Mouse (Mus musculus) heart, embryonic 10.5 days (tissue): ENCODE measurements around the gene Psat1. TPM values are rescaled to one million over a fixed set of nuclear protein-coding genes. Genes with fewer than 3 reads are reported as not detected.

Experiments
- DNase-seq: peaks from one replicate; pipeline ENCODE4 v3.0.0-alpha.2; 2017; ENCODE audit warnings: low spot score
- H3K27ac ChIP-seq: fragments of 300-500 bp; sonication (generic); 2 replicates; pipeline ENCODE4 v1.5.1; 2016; ENCODE audit warnings: mild to moderate bottlenecking
- H3K27me3 ChIP-seq: fragments of 300-500 bp; sonication (generic); 2 replicates; pipeline ENCODE4 v1.6.1; 2016; ENCODE audit warnings: mild to moderate bottlenecking; ENCODE audit not compliant: poor library complexity, insufficient read depth, severe bottlenecking
- H3K36me3 ChIP-seq: fragments of 300-500 bp; sonication (generic); 2 replicates; pipeline ENCODE4 v1.6.1; 2016; ENCODE audit warnings: mild to moderate bottlenecking, moderate library complexity
- H3K4me1 ChIP-seq: fragments of 300-500 bp; sonication (generic); 2 replicates; pipeline ENCODE4 v1.6.1; 2016; ENCODE audit warnings: mild to moderate bottlenecking
- H3K4me3 ChIP-seq: fragments of 300-500 bp; sonication (generic); 2 replicates; pipeline ENCODE4 v1.5.1; 2016; ENCODE audit warnings: mild to moderate bottlenecking, moderate library complexity
- H3K9me3 ChIP-seq: fragments of 300-500 bp; sonication (generic); 2 replicates; pipeline ENCODE4 v1.6.1; 2016; ENCODE audit warnings: mild to moderate bottlenecking, moderate library complexity
- WGBS: fragments of 180-500 bp; shearing (Covaris S2); methylation state at CpG from one replicate; pipeline ENCODE4 v1.1.7; 2016; 5-methylcytosine and 5-hydroxymethylcytosine counted together
- polyA plus RNA-seq: library from polyadenylated mRNA; unstranded; fragments of >200 nt; fragmentation: Nextera tagmentation; extraction: Ambion mirVana; gene quantifications from 2 replicates; pipeline ENCODE4 v1.2.1, GENCODE M21; 2016

Psat1 gene
- polyA plus RNA-seq, 1 experiment from 2014 or later = 88.5 TPM

DNA sequence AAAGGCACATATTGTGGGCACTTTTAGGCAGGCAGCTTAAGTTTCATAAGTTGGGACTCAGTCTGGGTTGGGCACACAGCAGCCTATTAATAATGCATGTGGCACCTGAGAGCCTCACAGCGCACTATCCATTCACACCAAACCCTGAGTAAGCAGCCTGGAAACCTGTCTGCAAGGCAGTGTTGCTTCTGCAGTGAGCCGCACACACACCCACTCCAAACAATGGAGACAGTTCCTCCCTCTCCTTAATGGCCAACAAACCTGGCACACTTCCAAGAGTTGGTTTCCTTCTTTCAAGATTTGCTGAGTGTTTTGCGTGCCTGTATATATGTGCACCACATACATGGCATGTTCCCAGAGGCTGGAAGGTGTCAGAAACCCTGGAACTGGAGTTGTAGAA lies 3.1 kb upstream of the Psat1 start:
- peaks cover 8% of the 10 kb centered on the region for H3K36me3 ChIP-seq
- H3K27ac ChIP-seq = no peak overlapping the region
- DNase-seq = no peak
- WGBS = 77% methylated on average over 3 of the region's 3 CpGs
- no peak overlapping the region for H3K4me3 ChIP-seq
- no peaks in the 10 kb centered on the region for H3K9me3 ChIP-seq
- H3K27me3 ChIP-seq = no peaks in the 10 kb centered on the region
- no peaks in the 10 kb centered on the region for H3K4me1 ChIP-seq

DNA sequence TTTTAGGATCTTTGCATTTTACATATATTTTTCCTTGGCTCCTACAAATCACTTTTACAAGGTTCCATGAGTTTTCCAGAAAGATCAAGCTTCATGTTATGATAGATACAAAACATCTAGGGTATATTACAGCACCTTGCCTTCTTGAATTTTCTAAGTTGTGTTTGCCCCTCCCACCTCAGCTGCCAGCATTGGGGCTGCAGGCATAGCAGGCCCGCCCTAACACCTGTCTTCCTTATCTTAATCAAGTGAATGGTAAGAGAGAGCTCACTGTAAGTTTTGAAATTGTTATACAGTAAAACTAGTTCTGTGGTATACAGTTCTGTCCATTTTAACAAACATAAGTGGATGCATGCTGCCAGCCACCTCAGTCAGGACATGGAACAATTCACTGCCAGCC lies 1.7 kb upstream of the Psat1 start:
- H3K36me3 ChIP-seq = no peaks in the 10 kb centered on the region
- no peaks in the 10 kb centered on the region for H3K9me3 ChIP-seq
- H3K27me3 ChIP-seq = no peaks in the 10 kb centered on the region
- no peak overlapping the region for H3K4me3 ChIP-seq
- 79% methylated on average over 1 of the region's 1 CpGs for WGBS
- H3K4me1 ChIP-seq = no peaks in the 10 kb centered on the region
- DNase-seq = no peak
- no peak overlapping the region for H3K27ac ChIP-seq

- Histone ChIP-seq H3K27me3 (no peaks in the 10 kb centered on the region), H3K4me1 (no peaks in the 10 kb centered on the region), H3K4me3 (no peak overlapping the region), H3K9me3 (no peaks in the 10 kb centered on the region), H3K27ac (no peak overlapping the region), H3K36me3 (no peaks in the 10 kb centered on the region)
- DNase-seq = no peak
- WGBS = 79% methylated on average over 7 of the region's 7 CpGs
Observed at GRCm38 (mm10) chr19:15948426-15948825, 1.3 kb upstream of the Psat1 start.

DNA sequence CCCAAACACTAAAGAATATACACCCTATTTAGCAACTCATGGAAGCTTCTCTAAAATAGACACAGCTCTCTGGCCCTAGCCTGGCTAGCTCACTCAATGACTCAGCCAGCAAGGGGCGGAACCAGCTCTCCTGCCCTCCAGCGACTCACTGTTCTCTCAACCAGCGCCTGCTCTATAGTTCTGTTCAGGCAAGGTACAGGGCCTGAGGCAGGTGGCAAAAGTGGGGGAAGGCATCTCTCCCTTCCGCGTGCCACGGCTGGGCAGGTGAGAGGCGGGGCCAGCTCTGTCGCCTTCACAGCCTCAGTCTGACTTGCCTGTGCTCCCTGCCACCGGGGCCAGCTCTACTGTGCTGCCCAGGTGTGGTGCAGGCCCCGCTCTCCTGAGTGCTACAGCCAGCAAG lies 474 bp downstream of the Psat1 start:
- Histone ChIP-seq H3K36me3 (no peaks in the 10 kb centered on the region), H3K27ac (no peak overlapping the region), H3K4me1 (no peaks in the 10 kb centered on the region), H3K9me3 (no peaks in the 10 kb centered on the region), H3K27me3 (no peaks in the 10 kb centered on the region), H3K4me3 (no peak overlapping the region)
- 62% methylated on average over 10 of the region's 10 CpGs for WGBS
- no peak for DNase-seq

DNA sequence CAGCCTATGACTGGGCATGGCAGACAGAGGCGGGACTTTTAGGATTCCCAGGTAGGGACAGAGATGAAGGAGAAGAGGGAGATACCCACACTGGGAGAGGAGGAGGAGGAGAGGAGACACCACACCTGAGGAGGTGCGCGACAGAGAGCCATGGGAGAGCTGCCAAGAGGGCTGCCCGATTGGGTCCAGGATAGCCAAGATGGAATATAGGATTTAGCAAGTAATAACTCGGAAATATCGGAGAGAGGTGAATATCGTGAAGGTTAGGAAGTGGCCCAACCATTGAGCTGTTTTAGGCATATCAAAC lies 4.1 kb downstream of the Psat1 start:
- WGBS = 71% methylated on average over 7 of the region's 7 CpGs
- no peaks in the 10 kb centered on the region for H3K9me3 ChIP-seq
- no peaks in the 10 kb centered on the region for H3K36me3 ChIP-seq
- H3K27me3 ChIP-seq = no peaks in the 10 kb centered on the region
- H3K4me3 ChIP-seq = no peak overlapping the region
- H3K27ac ChIP-seq = no peak overlapping the region
- no peak for DNase-seq
- no peaks in the 10 kb centered on the region for H3K4me1 ChIP-seq

DNA sequence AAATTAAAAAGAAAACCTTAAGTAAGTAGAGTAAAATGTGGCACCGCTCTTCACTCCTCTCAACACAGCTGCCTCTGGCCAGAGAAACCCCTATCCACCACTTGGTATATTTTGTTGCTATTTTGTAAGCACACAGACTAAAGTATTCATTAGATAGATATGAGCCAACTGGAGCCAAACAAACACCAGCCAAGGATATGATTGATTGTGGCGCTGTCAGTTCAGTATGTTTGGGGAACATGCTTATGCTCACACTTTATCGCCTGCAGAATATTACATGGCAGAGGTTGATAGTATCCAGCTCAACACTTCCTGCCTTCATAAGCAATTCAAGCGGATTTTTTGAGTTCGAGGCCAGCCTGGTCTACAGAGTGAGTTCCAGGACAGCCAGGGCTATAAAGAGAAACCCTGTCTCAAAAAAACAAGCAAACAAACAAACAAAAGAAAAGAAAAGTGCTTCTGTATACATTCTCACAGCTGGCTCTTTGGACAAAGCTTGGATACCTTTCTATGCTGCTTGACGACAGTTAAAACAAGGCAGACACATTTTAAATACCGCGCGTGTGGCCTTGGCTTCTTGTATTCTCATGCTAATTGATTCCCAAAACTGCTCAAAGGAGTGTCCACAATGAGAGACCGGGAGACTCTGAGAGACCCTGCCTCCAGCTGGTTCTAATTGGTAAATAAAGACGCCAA lies 4.6 kb downstream of the Psat1 start:
- H3K9me3 ChIP-seq = no peaks in the 10 kb centered on the region
- 65% methylated on average over 11 of the region's 11 CpGs for WGBS
- no peak overlapping the region for H3K27ac ChIP-seq
- DNase-seq = no peak
- H3K4me3 ChIP-seq = no peak overlapping the region
- H3K36me3 ChIP-seq = no peaks in the 10 kb centered on the region
- no peaks in the 10 kb centered on the region for H3K27me3 ChIP-seq
- H3K4me1 ChIP-seq = no peaks in the 10 kb centered on the region

DNA sequence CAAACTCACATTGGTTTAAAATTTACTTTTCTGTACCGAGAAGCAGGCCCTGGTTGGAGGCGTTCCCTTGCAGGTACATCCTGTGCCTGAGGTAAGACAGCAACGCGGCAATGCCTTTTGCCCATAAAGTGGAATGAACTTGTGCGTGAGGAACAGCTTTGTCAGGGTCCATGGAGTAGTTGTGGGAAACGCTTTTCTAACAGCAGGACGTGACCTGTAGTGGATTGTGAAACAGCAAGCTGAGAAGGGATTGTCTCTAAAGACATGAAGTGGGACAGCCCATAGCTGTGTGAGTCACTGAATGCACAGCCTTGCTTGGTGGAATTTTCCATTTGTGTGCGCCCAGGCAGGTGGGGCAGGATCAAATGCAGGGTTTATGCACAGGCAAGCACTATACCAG lies 5.7 kb downstream of the Psat1 start:
- no peaks in the 10 kb centered on the region for H3K4me1 ChIP-seq
- H3K9me3 ChIP-seq = no peaks in the 10 kb centered on the region
- no peaks in the 10 kb centered on the region for H3K36me3 ChIP-seq
- no peak overlapping the region for H3K4me3 ChIP-seq
- WGBS = 72% methylated on average over 8 of the region's 8 CpGs
- no peak overlapping the region for H3K27ac ChIP-seq
- DNase-seq = no peak
- no peaks in the 10 kb centered on the region for H3K27me3 ChIP-seq

- Histone ChIP-seq H3K27ac (peak overlapping the region; percentile 79), H3K9me3 (no peaks in the 10 kb centered on the region), H3K36me3 (0 out of 2 replicates have a peak, but pooled peaks cover 2% of the 10 kb centered on the region), H3K4me1 (peaks cover 17% of the 10 kb centered on the region; the same call in 1 of the 2 replicates), H3K4me3 (peak overlapping the region; percentile 71), H3K27me3 (0 out of 2 replicates have a peak, but pooled peaks cover 12% of the 10 kb centered on the region)
- WGBS = 33% methylated on average over 4 of the region's 4 CpGs
- no peak for DNase-seq
Observed at GRCm38 (mm10) chr19:15925719-15926045, 21.5 kb downstream of the Psat1 start.

- Histone ChIP-seq H3K4me3 (peak overlapping the region; percentile 71), H3K27me3 (0 out of 2 replicates have a peak, but pooled peaks cover 12% of the 10 kb centered on the region), H3K4me1 (peaks cover 17% of the 10 kb centered on the region; the same call in 1 of the 2 replicates), H3K9me3 (no peaks in the 10 kb centered on the region), H3K36me3 (0 out of 2 replicates have a peak, but pooled peaks cover 4% of the 10 kb centered on the region), H3K27ac (peak overlapping the region; percentile 79)
- 3% methylated on average over 43 of the region's 43 CpGs for WGBS
- peak; percentile 95 for DNase-seq
Observed at GRCm38 (mm10) chr19:15924866-15925718, 22.0 kb downstream of the Psat1 start.

GRCm38 (mm10) chr19:15924181-15924865 lies 22.8 kb downstream of the Psat1 start:
- peak; percentile 77 for DNase-seq
- Histone ChIP-seq H3K9me3 (no peaks in the 10 kb centered on the region), H3K27ac (peak overlapping the region; percentile 79), H3K4me1 (peaks cover 17% of the 10 kb centered on the region; the same call in 1 of the 2 replicates), H3K4me3 (peak overlapping the region; percentile 71), H3K36me3 (peaks cover 7% of the 10 kb centered on the region; the same call in 1 of the 2 replicates), H3K27me3 (0 out of 2 replicates have a peak, but pooled peaks cover 12% of the 10 kb centered on the region)
- under 1% methylated on average over 46 of the region's 46 CpGs for WGBS

GRCm38 (mm10) chr19:15923426-15923825 lies 23.7 kb downstream of the Psat1 start:
- 39% methylated on average over 9 of the region's 9 CpGs for WGBS
- H3K4me1 ChIP-seq = peaks cover 17% of the 10 kb centered on the region; the same call in 1 of the 2 replicates
- peaks cover 12% of the 10 kb centered on the region for H3K36me3 ChIP-seq
- H3K27ac ChIP-seq = peak overlapping the region; percentile 79; the same call in 1 of the 2 replicates
- 0 out of 2 replicates have a peak, but pooled peaks cover 12% of the 10 kb centered on the region for H3K27me3 ChIP-seq
- H3K4me3 ChIP-seq = peak overlapping the region; percentile 71
- DNase-seq = no peak
- H3K9me3 ChIP-seq = no peaks in the 10 kb centered on the region

GRCm38 (mm10) chr19:15919336-15919735 lies 27.8 kb downstream of the Psat1 start:
- WGBS = 95% methylated on average over 7 of the region's 7 CpGs
- DNase-seq = no peak
- Histone ChIP-seq H3K27ac (no peak overlapping the region), H3K36me3 (peaks cover 43% of the 10 kb centered on the region), H3K4me3 (no peak overlapping the region), H3K27me3 (no peaks in the 10 kb centered on the region), H3K4me1 (peaks cover 9% of the 10 kb centered on the region; the same call in 1 of the 2 replicates), H3K9me3 (no peaks in the 10 kb centered on the region)

DNA sequence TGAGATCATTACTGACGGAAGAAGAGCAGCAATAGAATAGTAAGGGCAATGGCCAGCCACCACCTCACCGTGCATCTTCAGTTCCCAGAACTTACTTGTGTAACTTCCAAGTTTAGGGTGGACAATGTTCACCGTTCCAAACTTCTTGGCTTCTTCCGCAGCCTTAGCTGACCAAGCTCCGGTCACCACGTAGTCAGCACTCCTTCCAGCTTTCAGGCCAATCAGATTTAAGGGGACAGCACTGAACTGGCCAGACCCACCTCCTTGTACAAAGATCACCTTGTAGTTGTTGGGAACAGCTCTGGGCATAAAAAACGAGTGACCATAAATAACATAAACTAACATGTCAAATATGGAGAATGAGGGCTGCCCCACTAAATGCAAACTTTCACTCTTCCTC lies 29.0 kb downstream of the Psat1 start:
- no peaks in the 10 kb centered on the region for H3K27me3 ChIP-seq

More for the DNA sequence above, 29.0 kb downstream of the Psat1 start:
- no peaks in the 10 kb centered on the region for H3K9me3 ChIP-seq
- H3K4me1 ChIP-seq = peaks cover under 1% of the 10 kb centered on the region; the same call in 1 of the 2 replicates
- 91% methylated on average over 7 of the region's 7 CpGs for WGBS
- H3K36me3 ChIP-seq = peaks cover 55% of the 10 kb centered on the region
- H3K4me3 ChIP-seq = no peak overlapping the region
- no peak for DNase-seq
- no peak overlapping the region for H3K27ac ChIP-seq
